Mouse (Mus musculus) hindbrain, embryonic 16.5 days (tissue): ENCODE results near the gene Peli1. TPM values are rescaled to one million over a fixed set of nuclear protein-coding genes. Genes with fewer than 3 reads are reported as not detected.

Experiments used
- ATAC-seq: fragments of 200-750 bp; cut with Nextera tagmentation; 2 replicates; pipeline ENCODE4 v1.8.0; 2017; ENCODE audit warnings: moderate TSS enrichment, moderate library complexity
- H3K27ac ChIP-seq: fragments of 300-500 bp; sonication (generic); 2 replicates; pipeline ENCODE4 v1.5.1; 2014; ENCODE audit warnings: low read depth, mild to moderate bottlenecking, control low read depth, low read length, moderate library complexity
- H3K27me3 ChIP-seq: fragments of 300-500 bp; sonication (generic); replicated peaks from 2 replicates; pipeline ENCODE4 v1.6.1; 2014; ENCODE audit warnings: low read length; ENCODE audit not compliant: control insufficient read depth, insufficient read depth
- H3K36me3 ChIP-seq: fragments of 300-500 bp; sonication (generic); 2 replicates; pipeline ENCODE4 v1.6.1; 2014; ENCODE audit warnings: mild to moderate bottlenecking, low read length, moderate library complexity, mixed read lengths; ENCODE audit not compliant: control insufficient read depth, insufficient read depth
- H3K4me1 ChIP-seq: fragments of 300-500 bp; sonication (generic); 2 replicates; pipeline ENCODE4 v1.6.1; 2014; ENCODE audit warnings: low read depth, low read length; ENCODE audit not compliant: control insufficient read depth, insufficient read depth
- H3K4me2 ChIP-seq: fragments of 300-500 bp; sonication (generic); 2 replicates; pipeline ENCODE4 v1.6.1; 2014; ENCODE audit warnings: mild to moderate bottlenecking, low read length, control low read depth, moderate library complexity
- H3K4me3 ChIP-seq: fragments of 300-500 bp; sonication (generic); 2 replicates; pipeline ENCODE4 v1.5.1; 2014; ENCODE audit warnings: mild to moderate bottlenecking, low read length, control low read depth, moderate library complexity
- H3K9ac ChIP-seq: fragments of 300-500 bp; sonication (generic); 2 replicates; pipeline ENCODE4 v1.6.1; 2014; ENCODE audit warnings: low read depth, mild to moderate bottlenecking, control low read depth, low read length, moderate library complexity
- H3K9me3 ChIP-seq: fragments of 300-500 bp; sonication (generic); 2 replicates; pipeline ENCODE4 v1.6.1; 2014; ENCODE audit warnings: mild to moderate bottlenecking, low read length, moderate library complexity; ENCODE audit not compliant: control insufficient read depth
- WGBS: fragments of 180-500 bp; shearing (Covaris S2); extraction: QIAGEN DNeasy Blood & Tissue Kit; methylation state at CpG from one replicate; pipeline ENCODE4 v1.1.7; 2014; 5-methylcytosine and 5-hydroxymethylcytosine counted together
- polyA plus RNA-seq: library from polyadenylated mRNA; unstranded; fragments of >200 nt; fragmentation: Nextera tagmentation; extraction: Ambion mirVana; gene quantifications from 2 replicates; pipeline ENCODE4 v1.2.1, GENCODE M21; 2015

Gene Peli1
- polyA plus RNA-seq, 1 experiment from 2014 or later = 51.8 TPM

- H3K4me1 ChIP-seq = no peaks in the 10 kb centered on the region
- no peak for ATAC-seq
- H3K4me2 ChIP-seq = no peak overlapping the region
- H3K27ac ChIP-seq = no peak overlapping the region
- no peaks in the 10 kb centered on the region for H3K27me3 ChIP-seq
- no peaks in the 10 kb centered on the region for H3K9me3 ChIP-seq
- no peak overlapping the region for H3K9ac ChIP-seq
- 83% methylated on average over 2 of the region's 2 CpGs for WGBS
- no peaks in the 10 kb centered on the region for H3K36me3 ChIP-seq
- H3K4me3 ChIP-seq = no peak overlapping the region
These were observed 31.3 kb downstream of the Peli1 start for GRCm38 (mm10) chr11:21122399-21122798.

- H3K36me3 ChIP-seq = peaks cover 3% of the 10 kb centered on the region; the same call in 1 of the 2 replicates
- ATAC-seq = no peak
- H3K9me3 ChIP-seq = no peaks in the 10 kb centered on the region
- no peak overlapping the region for H3K4me3 ChIP-seq
- H3K27me3 ChIP-seq = no peaks in the 10 kb centered on the region
- no peak overlapping the region for H3K9ac ChIP-seq
- 94% methylated on average over 2 of the region's 2 CpGs for WGBS
- no peaks in the 10 kb centered on the region for H3K4me1 ChIP-seq
- H3K4me2 ChIP-seq = no peak overlapping the region
- H3K27ac ChIP-seq = no peak overlapping the region
These were observed 40.6 kb downstream of the Peli1 start for GRCm38 (mm10) chr11:21131692-21132091.

GRCm38 (mm10) chr11:21134875-21135451 is 43.9 kb downstream of the Peli1 start:
- Histone ChIP-seq H3K27me3 (no peaks in the 10 kb centered on the region), H3K27ac (no peak overlapping the region), H3K9me3 (no peaks in the 10 kb centered on the region), H3K9ac (no peak overlapping the region), H3K36me3 (peaks cover 3% of the 10 kb centered on the region; the same call in 1 of the 2 replicates), H3K4me1 (no peaks in the 10 kb centered on the region), H3K4me3 (no peak overlapping the region), H3K4me2 (no peak overlapping the region)
- ATAC-seq = no peak
- 78% methylated on average over 2 of the region's 2 CpGs for WGBS

- Histone ChIP-seq H3K4me3 (no peak overlapping the region), H3K4me2 (no peak overlapping the region), H3K27ac (no peak overlapping the region), H3K27me3 (no peaks in the 10 kb centered on the region), H3K4me1 (no peaks in the 10 kb centered on the region), H3K36me3 (peaks cover 11% of the 10 kb centered on the region; the same call in 1 of the 2 replicates), H3K9me3 (no peaks in the 10 kb centered on the region), H3K9ac (no peak overlapping the region)
- ATAC-seq = peak; percentile 45; the same call in 1 of the 2 replicates
- 100% methylated on average over 1 of the region's 1 CpGs for WGBS
These were observed 48.4 kb downstream of the Peli1 start for GRCm38 (mm10) chr11:21139453-21139852.

GRCm38 (mm10) chr11:21141242-21141641 is 50.2 kb downstream of the Peli1 start:
- no peak overlapping the region for H3K4me3 ChIP-seq
- no peak overlapping the region for H3K27ac ChIP-seq
- no peaks in the 10 kb centered on the region for H3K4me1 ChIP-seq
- no peak overlapping the region for H3K9ac ChIP-seq
- H3K36me3 ChIP-seq = peaks cover 9% of the 10 kb centered on the region; the same call in 1 of the 2 replicates
- no peak overlapping the region for H3K4me2 ChIP-seq
- no peaks in the 10 kb centered on the region for H3K9me3 ChIP-seq
- H3K27me3 ChIP-seq = no peaks in the 10 kb centered on the region
- WGBS = 92% methylated on average over 7 of the region's 7 CpGs
- no peak for ATAC-seq

GRCm38 (mm10) chr11:21141755-21142154 is 50.7 kb downstream of the Peli1 start:
- no peaks in the 10 kb centered on the region for H3K4me1 ChIP-seq
- no peak overlapping the region for H3K4me2 ChIP-seq
- H3K27me3 ChIP-seq = no peaks in the 10 kb centered on the region
- no peak overlapping the region for H3K9ac ChIP-seq
- H3K27ac ChIP-seq = no peak overlapping the region
- ATAC-seq = no peak
- H3K9me3 ChIP-seq = no peaks in the 10 kb centered on the region
- H3K36me3 ChIP-seq = peaks cover 9% of the 10 kb centered on the region
- H3K4me3 ChIP-seq = no peak overlapping the region
- 91% methylated on average over 4 of the region's 4 CpGs for WGBS

- H3K9ac ChIP-seq = no peak overlapping the region
- H3K4me2 ChIP-seq = no peak overlapping the region
- H3K9me3 ChIP-seq = no peaks in the 10 kb centered on the region
- no peaks in the 10 kb centered on the region for H3K27me3 ChIP-seq
- no peak for ATAC-seq
- no peak overlapping the region for H3K27ac ChIP-seq
- H3K4me3 ChIP-seq = no peak overlapping the region
- peaks cover 13% of the 10 kb centered on the region for H3K36me3 ChIP-seq
- 88% methylated on average over 4 of the region's 4 CpGs for WGBS
- no peaks in the 10 kb centered on the region for H3K4me1 ChIP-seq
These were observed 58.4 kb downstream of the Peli1 start for GRCm38 (mm10) chr11:21149476-21149875.

- H3K4me3 ChIP-seq = no peak overlapping the region
- ATAC-seq = no peak
- no peak overlapping the region for H3K27ac ChIP-seq
- no peaks in the 10 kb centered on the region for H3K9me3 ChIP-seq
- H3K36me3 ChIP-seq = peaks cover 13% of the 10 kb centered on the region
- H3K4me1 ChIP-seq = no peaks in the 10 kb centered on the region
- no peaks in the 10 kb centered on the region for H3K27me3 ChIP-seq
- H3K9ac ChIP-seq = no peak overlapping the region
- WGBS = 92% methylated on average over 5 of the region's 5 CpGs
- no peak overlapping the region for H3K4me2 ChIP-seq
These were observed 59.2 kb downstream of the Peli1 start for GRCm38 (mm10) chr11:21150316-21150715.

- 96% methylated on average over 1 of the region's 1 CpGs for WGBS
- H3K4me3 ChIP-seq = no peak overlapping the region
- H3K36me3 ChIP-seq = peaks cover 12% of the 10 kb centered on the region
- no peak overlapping the region for H3K9ac ChIP-seq
- no peaks in the 10 kb centered on the region for H3K27me3 ChIP-seq
- no peak overlapping the region for H3K27ac ChIP-seq
- no peak for ATAC-seq
- no peaks in the 10 kb centered on the region for H3K9me3 ChIP-seq
- no peak overlapping the region for H3K4me2 ChIP-seq
- H3K4me1 ChIP-seq = no peaks in the 10 kb centered on the region
These were observed 60.6 kb downstream of the Peli1 start for GRCm38 (mm10) chr11:21151672-21152071.
